Mouse (Mus musculus) T-helper 17 cell (primary cell): ENCODE data around the gene Vwce.

Experiments used
- in situ Hi-C, 2 experiments: fragments of 300-600 bp; cut with MboI, MseI; formaldehyde crosslinking; loops; 1 replicate in 1 of 2; 2 replicates in 1 of 2; pipeline ENCODE4 v1.15.1; 2025; ENCODE audit warnings: high pct_unique_total_duplicates in 2 of 2

The Vwce gene

GRCm38 (mm10) chr19:10688537-10689352 is 54.7 kb downstream of the Vwce start, which contains the start of gene Vps37c:
Vps37c (plus strand) TSS chr19:10688735.
- in situ Hi-C loops = no loop called here

GRCm38 (mm10) chr19:10689470-10690166 is 55.6 kb downstream of the Vwce start:
- in situ Hi-C loops = no loop called here

GRCm38 (mm10) chr19:10690336-10690735 is 56.3 kb downstream of the Vwce start:
- in situ Hi-C loops = no loop called here

GRCm38 (mm10) chr19:10691121-10691520 is 57.1 kb downstream of the Vwce start:
- in situ Hi-C loops = no loop called here

GRCm38 (mm10) chr19:10691660-10692059 is 57.6 kb downstream of the Vwce start:
- in situ Hi-C loops = no loop called here

- in situ Hi-C loops = no loop called here
These were observed 58.3 kb downstream of the Vwce start for GRCm38 (mm10) chr19:10692361-10692760.

GRCm38 (mm10) chr19:10693926-10694682 is 60.1 kb downstream of the Vwce start:
- in situ Hi-C loops = no loop called here

- in situ Hi-C loops = no loop called here
These were observed 61.8 kb downstream of the Vwce start for GRCm38 (mm10) chr19:10695801-10696200.

- in situ Hi-C loops = no loop called here
These were observed 64.3 kb downstream of the Vwce start for GRCm38 (mm10) chr19:10698131-10698991.

GRCm38 (mm10) chr19:10699851-10700250 is 65.8 kb downstream of the Vwce start:
- in situ Hi-C loops = no loop called here

- in situ Hi-C loops = no loop called here
These were observed 67.2 kb downstream of the Vwce start for GRCm38 (mm10) chr19:10701013-10701726.

GRCm38 (mm10) chr19:10702125-10702524 is 68.1 kb downstream of the Vwce start:
- in situ Hi-C loops = no loop called here

GRCm38 (mm10) chr19:10703470-10703869 is 69.5 kb downstream of the Vwce start:
- in situ Hi-C loops = no loop called here

GRCm38 (mm10) chr19:10707087-10707875 is 73.3 kb downstream of the Vwce start:
- in situ Hi-C loops = no loop called here

GRCm38 (mm10) chr19:10707881-10708280 is 73.9 kb downstream of the Vwce start:
- in situ Hi-C loops = no loop called here

GRCm38 (mm10) chr19:10708900-10709299 is 74.9 kb downstream of the Vwce start:
- in situ Hi-C loops = no loop called here

- in situ Hi-C loops = no loop called here
These were observed 75.5 kb downstream of the Vwce start for GRCm38 (mm10) chr19:10709360-10710087.

- in situ Hi-C loops = no loop called here
These were observed 76.1 kb downstream of the Vwce start for GRCm38 (mm10) chr19:10710088-10710511.

GRCm38 (mm10) chr19:10710751-10711150 is 76.7 kb downstream of the Vwce start:
- in situ Hi-C loops = no loop called here
